Mouse (Mus musculus): ENCODE measurements at regions not wholly inside any gene's neighbourhood (a gene's known extent, or its start where the extent isn't known, plus 50 kb on each side); places are given as distances from the start of the nearest gene placed in this dataset.
"Not testable (repeated sequence)": the region's sequence is repeated elsewhere in the genome, so short reads cannot be mapped to it uniquely, and the experiment has no call there.

DNA sequence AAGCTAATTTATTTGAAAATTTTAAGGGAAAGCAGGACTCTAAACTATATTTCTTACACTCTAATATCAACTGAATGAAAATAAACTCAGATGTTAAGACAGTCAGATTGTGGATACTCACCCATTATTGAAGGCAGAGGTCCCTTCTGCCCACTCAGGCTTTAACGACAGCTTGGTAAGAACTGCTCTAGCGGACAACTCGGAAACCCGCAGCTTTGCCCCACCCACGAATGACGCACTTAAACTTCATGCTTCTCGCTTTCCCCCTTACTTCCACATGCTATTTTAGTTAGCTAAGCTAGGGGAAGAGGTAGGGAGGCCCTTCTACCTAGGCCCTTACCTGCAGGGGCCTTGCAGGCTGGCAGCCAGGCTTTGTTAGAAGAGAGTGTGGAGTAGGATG is 50.8 kb upstream of the Elmo1 start:
- H3K27ac ChIP-seq: no peak overlapping the region
- H3K4me1 ChIP-seq: no peaks in the 10 kb centered on the region
- no peak overlapping the region for H3K4me2 ChIP-seq
- H3K9ac ChIP-seq: no peak overlapping the region
- no peak overlapping the region for H3K4me3 ChIP-seq
- no peaks in the 10 kb centered on the region for H3K27me3 ChIP-seq
- ATAC-seq (ENCODE audit: insufficient number of reproducible peaks, low FRiP score, low TSS enrichment, low read depth): no peak
- H3K36me3 ChIP-seq: no peaks in the 10 kb centered on the region
- H3K9me3 ChIP-seq: no peaks in the 10 kb centered on the region
- WGBS: 87% methylated on average over 7 of the region's 7 CpGs

DNA sequence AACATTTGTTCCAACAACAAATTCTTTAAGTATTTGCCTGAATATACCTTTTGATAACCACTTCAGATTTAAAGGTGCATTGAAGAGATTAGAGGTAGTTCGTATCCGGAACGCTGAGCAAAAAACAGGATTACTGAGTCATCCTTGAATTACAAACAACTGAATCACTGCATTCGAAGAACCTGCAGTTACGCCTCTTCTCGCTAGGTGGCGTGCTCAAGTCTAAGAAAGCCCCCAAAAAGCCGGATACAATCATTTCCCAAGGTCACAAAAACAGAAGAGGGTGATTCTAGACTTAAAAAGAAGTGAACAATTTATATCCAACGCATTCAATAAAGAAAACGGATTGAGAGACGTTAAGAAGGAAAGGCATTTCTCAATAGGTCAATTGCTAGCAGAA is 51.9 kb upstream of the Elmo1 start:
- 32% methylated on average over 11 of the region's 11 CpGs for WGBS
- no peak overlapping the region for H3K9ac ChIP-seq
- no peaks in the 10 kb centered on the region for H3K36me3 ChIP-seq
- no peak overlapping the region for H3K27ac ChIP-seq
- no peaks in the 10 kb centered on the region for H3K4me1 ChIP-seq
- no peaks in the 10 kb centered on the region for H3K27me3 ChIP-seq
- no peak for ATAC-seq (ENCODE audit: insufficient number of reproducible peaks, low FRiP score, low TSS enrichment, low read depth)
- H3K4me2 ChIP-seq: no peak overlapping the region
- no peaks in the 10 kb centered on the region for H3K9me3 ChIP-seq
- H3K4me3 ChIP-seq: no peak overlapping the region

DNA sequence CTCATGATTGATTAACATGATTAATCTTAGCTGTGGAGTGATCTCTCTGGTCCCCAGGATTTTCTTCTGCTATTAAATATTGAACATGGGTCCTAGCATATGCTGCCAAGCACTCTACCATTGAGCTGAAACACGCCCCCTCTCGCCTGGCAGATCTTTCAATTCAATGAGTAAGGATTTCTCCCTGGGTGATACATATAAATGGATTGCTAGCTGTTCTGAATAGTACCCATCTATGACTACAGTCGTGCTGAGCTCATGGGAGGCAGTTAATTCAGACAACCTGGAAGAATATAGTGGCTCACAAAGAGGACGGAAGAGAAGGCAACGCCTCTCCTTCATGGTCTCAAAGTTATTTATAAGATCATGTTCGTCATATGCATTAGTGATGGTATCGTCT is 53.0 kb upstream of the Elmo1 start:
- Histone ChIP-seq H3K27me3 (no peaks in the 10 kb centered on the region), H3K4me2 (no peak overlapping the region), H3K9ac (no peak overlapping the region), H3K4me3 (no peak overlapping the region), H3K27ac (no peak overlapping the region), H3K36me3 (no peaks in the 10 kb centered on the region), H3K9me3 (no peaks in the 10 kb centered on the region), H3K4me1 (no peaks in the 10 kb centered on the region)
- ATAC-seq (ENCODE audit: insufficient number of reproducible peaks, low FRiP score, low TSS enrichment, low read depth): no peak
- 89% methylated on average over 7 of the region's 7 CpGs for WGBS

DNA sequence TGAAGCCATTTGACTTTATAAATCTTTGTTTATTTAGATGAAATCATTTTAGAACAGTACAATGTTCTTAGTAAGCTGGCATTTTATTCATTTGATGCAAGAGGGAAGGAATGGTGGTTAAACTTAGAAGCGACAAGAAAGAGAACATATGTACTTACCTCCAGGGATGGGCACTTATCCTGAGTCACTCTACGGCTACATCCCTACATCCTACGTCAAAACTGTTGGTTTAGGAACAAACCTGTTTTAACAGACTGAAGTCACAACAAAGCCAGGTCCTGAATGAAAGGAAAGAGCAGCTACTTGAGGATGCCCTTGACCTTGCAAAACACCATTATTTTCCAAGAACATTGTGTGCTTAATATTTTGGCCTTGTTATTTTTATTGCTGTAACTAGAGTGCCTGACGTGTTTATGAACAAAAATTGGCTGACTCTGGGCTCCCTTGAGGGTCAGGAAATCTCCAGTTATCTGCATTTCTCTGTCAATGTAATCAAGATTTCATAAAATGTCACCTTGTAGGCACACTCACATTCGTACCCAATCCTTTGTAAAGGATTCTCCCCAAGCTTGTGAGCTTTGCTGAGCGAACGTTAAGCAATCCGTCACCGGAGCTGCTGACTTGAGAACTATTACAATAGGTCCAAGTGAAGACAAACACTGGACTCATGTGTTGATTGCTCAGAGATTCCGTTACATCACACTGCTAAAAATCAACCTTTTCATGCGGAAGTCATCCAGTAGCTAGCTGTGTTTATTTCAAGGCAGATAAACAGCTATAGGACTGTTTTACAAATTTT is 56.3 kb upstream of the Elmo1 start:
- Histone ChIP-seq H3K4me1 (no peaks in the 10 kb centered on the region), H3K9me3 (no peaks in the 10 kb centered on the region), H3K9ac (no peak overlapping the region), H3K36me3 (no peaks in the 10 kb centered on the region), H3K27me3 (no peaks in the 10 kb centered on the region), H3K4me3 (no peak overlapping the region), H3K27ac (no peak overlapping the region), H3K4me2 (no peak overlapping the region)
- ATAC-seq (ENCODE audit: insufficient number of reproducible peaks, low FRiP score, low TSS enrichment, low read depth): no peak
- 78% methylated on average over 11 of the region's 11 CpGs for WGBS

DNA sequence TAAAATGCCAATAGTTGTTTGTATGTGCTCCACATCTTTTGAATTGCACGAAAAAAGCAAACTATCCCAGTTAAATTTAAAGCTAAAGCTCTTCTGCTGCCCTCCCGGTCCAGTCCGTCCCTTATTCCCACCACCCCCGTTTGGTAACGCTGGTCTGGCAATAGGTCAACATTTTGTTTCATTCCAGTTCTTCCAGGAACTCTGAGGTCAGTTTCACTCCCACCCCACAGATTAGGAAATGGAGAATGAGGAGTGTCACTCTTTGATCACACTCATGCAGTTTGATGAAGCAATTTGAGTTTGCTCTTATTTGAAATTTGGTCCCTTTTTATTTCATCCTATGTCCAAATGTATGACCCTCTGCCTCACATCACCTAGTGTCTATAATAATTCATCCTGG is 58.7 kb upstream of the Elmo1 start:
- H3K4me3 ChIP-seq: no peak overlapping the region
- H3K4me1 ChIP-seq: no peaks in the 10 kb centered on the region
- 84% methylated on average over 5 of the region's 5 CpGs for WGBS
- no peaks in the 10 kb centered on the region for H3K27me3 ChIP-seq
- no peaks in the 10 kb centered on the region for H3K9me3 ChIP-seq
- no peak for ATAC-seq (ENCODE audit: insufficient number of reproducible peaks, low FRiP score, low TSS enrichment, low read depth)
- no peaks in the 10 kb centered on the region for H3K36me3 ChIP-seq
- no peak overlapping the region for H3K9ac ChIP-seq
- H3K27ac ChIP-seq: no peak overlapping the region
- no peak overlapping the region for H3K4me2 ChIP-seq

DNA sequence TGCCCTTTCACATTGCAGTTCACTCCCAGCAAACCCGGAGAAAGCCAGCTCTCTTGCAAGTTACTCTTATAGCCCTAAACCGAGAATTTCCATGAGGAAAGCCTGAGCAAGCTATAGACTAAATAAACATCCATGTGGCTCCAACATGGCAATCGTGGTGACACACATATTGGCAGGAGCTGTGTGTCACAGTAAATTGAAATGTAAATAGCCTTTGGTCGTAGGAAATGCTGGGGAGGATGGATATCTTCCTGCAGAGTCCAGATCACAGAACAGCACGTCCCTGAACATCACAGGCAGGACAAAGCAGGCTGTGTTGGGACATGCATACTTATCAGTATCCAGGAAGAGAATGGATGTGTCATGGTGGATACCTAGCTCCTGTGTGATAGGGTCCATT is 59.3 kb upstream of the Elmo1 start:
- Histone ChIP-seq H3K4me2 (no peak overlapping the region), H3K9ac (no peak overlapping the region)
- WGBS: 55% methylated on average over 5 of the region's 5 CpGs

DNA sequence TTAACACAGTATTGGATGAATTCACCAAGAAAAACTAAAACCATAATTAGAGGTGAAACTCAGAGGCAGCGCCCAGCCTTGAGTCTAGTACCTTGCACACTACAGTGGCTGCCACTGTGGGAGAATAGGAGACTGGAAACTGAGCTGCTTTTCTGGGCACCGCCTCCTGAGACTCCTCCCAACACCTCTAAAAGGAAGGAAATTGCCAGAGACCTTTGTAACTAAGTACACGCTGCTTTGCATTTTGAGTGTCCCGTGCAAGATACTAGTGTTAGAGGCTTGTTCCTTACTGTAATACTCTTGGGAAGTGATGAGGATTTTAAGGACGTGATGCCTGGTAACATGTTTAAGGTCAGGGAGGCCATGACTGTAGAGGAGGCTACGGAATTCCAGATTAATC is 63.8 kb upstream of the Elmo1 start:
- ATAC-seq (ENCODE audit: insufficient number of reproducible peaks, low FRiP score, low TSS enrichment, low read depth): no peak
- H3K9me3 ChIP-seq: no peaks in the 10 kb centered on the region
- no peak overlapping the region for H3K27ac ChIP-seq
- no peaks in the 10 kb centered on the region for H3K36me3 ChIP-seq
- H3K4me2 ChIP-seq: no peak overlapping the region
- no peaks in the 10 kb centered on the region for H3K27me3 ChIP-seq
- H3K9ac ChIP-seq: no peak overlapping the region
- H3K4me3 ChIP-seq: no peak overlapping the region
- H3K4me1 ChIP-seq: no peaks in the 10 kb centered on the region
- 71% methylated on average over 6 of the region's 6 CpGs for WGBS

More for the DNA sequence above, 59.3 kb upstream of the Elmo1 start:
- no peaks in the 10 kb centered on the region for H3K9me3 ChIP-seq
- H3K36me3 ChIP-seq: no peaks in the 10 kb centered on the region
- H3K27ac ChIP-seq: no peak overlapping the region
- H3K27me3 ChIP-seq: no peaks in the 10 kb centered on the region
- H3K4me1 ChIP-seq: no peaks in the 10 kb centered on the region
- no peak overlapping the region for H3K4me3 ChIP-seq
- no peak for ATAC-seq (ENCODE audit: insufficient number of reproducible peaks, low FRiP score, low TSS enrichment, low read depth)

DNA sequence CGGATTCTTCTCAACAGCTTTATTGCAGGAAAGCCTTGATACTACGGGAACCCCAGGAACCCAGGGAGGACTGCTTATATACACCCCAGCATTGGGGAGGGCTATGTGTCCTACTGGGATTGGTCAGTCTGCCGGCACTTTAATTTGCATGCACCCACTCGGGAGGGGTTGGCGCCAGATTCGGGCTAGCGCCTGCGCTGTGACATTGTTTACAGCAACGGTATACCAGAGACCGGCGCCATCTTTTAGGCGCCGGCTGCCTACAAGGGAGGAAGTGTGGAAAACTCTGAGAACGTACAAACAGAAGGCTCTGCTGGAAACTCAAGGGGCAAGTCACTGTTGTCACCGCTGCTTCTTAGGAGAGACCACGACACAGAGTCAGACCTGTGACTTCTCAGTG is 73.9 kb upstream of the Elmo1 start:
- not testable (repeated sequence) for H3K27ac ChIP-seq; H3K9me3 ChIP-seq; H3K9ac ChIP-seq; H3K27me3 ChIP-seq; H3K4me2 ChIP-seq; H3K4me3 ChIP-seq; ATAC-seq (ENCODE audit: insufficient number of reproducible peaks, low FRiP score, low TSS enrichment, low read depth); H3K4me1 ChIP-seq; H3K36me3 ChIP-seq
- 91% methylated on average over 16 of the region's 16 CpGs for WGBS

DNA sequence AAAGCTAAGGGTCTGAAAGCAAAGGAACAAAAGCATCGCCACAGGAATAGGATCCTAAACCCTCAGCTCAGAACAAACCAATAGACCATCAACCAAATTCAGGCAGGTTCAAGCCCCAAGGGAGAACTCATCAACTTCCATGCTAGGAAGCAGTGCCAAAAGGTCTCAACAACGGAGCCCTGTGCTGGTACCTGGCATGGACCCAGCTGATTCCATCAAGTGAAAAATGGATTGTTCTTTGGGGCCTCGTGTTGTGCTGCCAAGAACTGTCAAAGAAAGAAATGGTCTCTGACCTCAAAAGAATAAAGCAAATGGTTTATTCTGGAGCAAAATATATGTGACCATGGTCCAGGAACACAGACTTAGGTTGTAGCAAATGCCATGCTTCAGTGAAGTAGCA is 77.8 kb upstream of the Elmo1 start:
- 55% methylated on average over 3 of the region's 3 CpGs for WGBS
- Histone ChIP-seq H3K9ac (no peak overlapping the region), H3K4me1 (no peaks in the 10 kb centered on the region), H3K9me3 (no peaks in the 10 kb centered on the region), H3K4me3 (no peak overlapping the region), H3K36me3 (no peaks in the 10 kb centered on the region), H3K27ac (no peak overlapping the region), H3K4me2 (no peak overlapping the region), H3K27me3 (no peaks in the 10 kb centered on the region)
- ATAC-seq (ENCODE audit: insufficient number of reproducible peaks, low FRiP score, low TSS enrichment, low read depth): no peak

DNA sequence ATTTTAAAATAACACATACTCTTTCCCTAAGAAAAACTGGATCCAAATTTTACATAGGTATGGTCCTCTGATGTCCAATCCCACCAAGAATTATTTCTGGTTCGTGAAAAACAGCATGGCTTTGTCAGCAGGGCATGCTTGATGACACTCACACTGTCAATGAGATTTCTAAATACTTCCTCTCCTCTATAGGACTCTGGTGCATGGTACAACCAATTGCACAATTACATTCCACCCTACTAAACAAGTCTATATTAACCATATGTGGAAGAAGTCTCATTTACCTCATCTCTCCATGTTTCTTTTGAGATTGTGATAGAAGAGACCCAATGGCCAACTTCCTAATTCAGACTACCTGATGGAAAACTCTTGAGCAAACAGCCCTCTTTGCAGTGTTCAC is 81.2 kb upstream of the Elmo1 start:
- ATAC-seq (ENCODE audit: insufficient number of reproducible peaks, low FRiP score, low TSS enrichment, low read depth): no peak
- Histone ChIP-seq H3K27ac (no peak overlapping the region), H3K4me3 (no peak overlapping the region), H3K9me3 (no peaks in the 10 kb centered on the region), H3K27me3 (no peaks in the 10 kb centered on the region), H3K4me1 (no peaks in the 10 kb centered on the region), H3K36me3 (no peaks in the 10 kb centered on the region), H3K9ac (no peak overlapping the region), H3K4me2 (no peak overlapping the region)
- 70% methylated on average over 1 of the region's 1 CpGs for WGBS

DNA sequence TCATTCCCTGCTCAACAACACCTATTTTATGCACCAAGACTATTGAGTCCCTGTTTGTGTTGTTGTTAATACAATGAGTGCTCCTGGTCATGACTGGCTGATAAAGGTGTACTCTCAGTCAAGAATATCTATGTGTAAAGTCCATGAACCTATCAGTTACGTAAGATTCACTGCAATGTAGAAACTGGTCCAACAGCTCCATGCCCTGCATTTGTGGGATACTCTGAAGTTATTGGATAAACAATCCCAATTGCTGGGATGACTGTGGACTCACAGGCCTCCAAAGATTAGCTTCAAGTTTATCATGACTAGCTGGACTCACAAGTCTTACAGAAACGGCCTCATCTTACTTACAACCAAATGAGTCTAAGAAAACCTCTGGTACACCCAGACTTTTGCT is 82.8 kb upstream of the Elmo1 start:
- 88% methylated on average over 2 of the region's 2 CpGs for WGBS
- Histone ChIP-seq H3K9ac (no peak overlapping the region), H3K27ac (no peak overlapping the region), H3K27me3 (no peaks in the 10 kb centered on the region), H3K4me2 (no peak overlapping the region), H3K9me3 (no peaks in the 10 kb centered on the region), H3K4me1 (no peaks in the 10 kb centered on the region), H3K4me3 (no peak overlapping the region), H3K36me3 (no peaks in the 10 kb centered on the region)
- no peak for ATAC-seq (ENCODE audit: insufficient number of reproducible peaks, low FRiP score, low TSS enrichment, low read depth)

DNA sequence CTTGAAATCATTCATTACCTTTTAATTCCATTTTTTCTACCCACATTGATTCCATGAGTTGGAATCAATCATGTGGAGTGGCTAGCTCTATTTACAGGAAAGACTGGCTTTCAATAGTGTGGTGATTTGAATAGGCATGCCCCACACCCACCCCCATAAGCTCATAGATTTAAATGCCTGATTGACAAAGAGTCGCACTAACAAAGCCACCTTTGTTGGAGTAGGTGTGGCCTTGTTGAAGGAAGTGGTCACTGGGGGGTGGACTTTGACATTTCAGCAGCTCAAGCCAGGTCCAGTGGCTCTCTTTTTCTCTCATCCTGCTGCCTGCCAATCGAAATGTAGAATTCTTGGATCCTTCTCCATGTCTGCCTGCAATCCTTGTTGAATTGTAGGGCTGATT is 92.8 kb upstream of the Elmo1 start:
- WGBS: 83% methylated on average over 2 of the region's 2 CpGs
- Histone ChIP-seq H3K4me2 (no peak overlapping the region), H3K36me3 (no peaks in the 10 kb centered on the region), H3K9me3 (no peaks in the 10 kb centered on the region), H3K9ac (no peak overlapping the region), H3K27ac (no peak overlapping the region), H3K4me1 (no peaks in the 10 kb centered on the region), H3K4me3 (no peak overlapping the region), H3K27me3 (no peaks in the 10 kb centered on the region)
- no peak for ATAC-seq (ENCODE audit: insufficient number of reproducible peaks, low FRiP score, low TSS enrichment, low read depth)

DNA sequence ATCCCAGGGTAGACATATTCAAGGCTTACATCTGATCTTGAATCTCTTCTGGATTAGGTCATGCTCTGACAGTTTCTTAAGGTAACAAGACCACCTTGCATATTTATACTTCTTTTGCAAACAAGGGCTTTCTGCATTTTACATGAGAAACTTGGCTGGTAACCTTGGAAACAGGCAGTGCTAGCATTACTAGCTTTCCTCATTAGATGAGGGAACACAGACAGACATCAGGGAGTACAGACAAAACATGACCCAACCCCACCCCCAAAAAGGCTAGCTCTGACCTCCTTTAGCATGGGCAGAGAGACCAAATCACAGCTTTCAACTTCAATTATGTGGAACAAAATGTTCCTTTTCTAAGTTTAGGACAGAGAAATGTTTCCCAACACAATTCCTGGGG is 114.8 kb upstream of the Elmo1 start:
- H3K4me2 ChIP-seq: no peak overlapping the region
- no peaks in the 10 kb centered on the region for H3K36me3 ChIP-seq
- H3K9ac ChIP-seq: no peak overlapping the region
- H3K4me1 ChIP-seq: no peaks in the 10 kb centered on the region
- no peak overlapping the region for H3K27ac ChIP-seq
- no peaks in the 10 kb centered on the region for H3K27me3 ChIP-seq
- no peak overlapping the region for H3K4me3 ChIP-seq
- no peak for ATAC-seq (ENCODE audit: insufficient number of reproducible peaks, low FRiP score, low TSS enrichment, low read depth)
- H3K9me3 ChIP-seq: no peaks in the 10 kb centered on the region
